Mouse (Mus musculus) hindbrain, embryonic 11.5 days (tissue): Measurements from ENCODE around the gene Ebi3. TPM values are rescaled to one million over a fixed set of nuclear protein-coding genes. Genes with fewer than 3 reads are reported as not detected.

Experiments used
- ATAC-seq: fragments of 200-750 bp; cut with Nextera tagmentation; 2 replicates; pipeline ENCODE4 v1.8.0; 2017; ENCODE audit warnings: mild to moderate bottlenecking, moderate TSS enrichment, moderate library complexity; ENCODE audit not compliant: low FRiP score
- DNase-seq: peaks from one replicate; pipeline ENCODE4 v3.0.0-alpha.2; 2015; ENCODE audit warnings: low spot score
- H3K27ac ChIP-seq: fragments of 300-500 bp; sonication (generic); 2 replicates; pipeline ENCODE4 v1.5.1; 2014; ENCODE audit warnings: mild to moderate bottlenecking, low read depth, low read length
- H3K27me3 ChIP-seq: fragments of 300-500 bp; sonication (generic); 2 replicates; pipeline ENCODE4 v1.6.1; 2014; ENCODE audit warnings: mild to moderate bottlenecking, low read length, moderate library complexity, mixed read lengths; ENCODE audit not compliant: control insufficient read depth, insufficient read depth
- H3K36me3 ChIP-seq: fragments of 300-500 bp; sonication (generic); 2 replicates; pipeline ENCODE4 v1.6.1; 2014; ENCODE audit warnings: mild to moderate bottlenecking, low read length, moderate library complexity, mixed read lengths; ENCODE audit not compliant: control insufficient read depth, insufficient read depth
- H3K4me1 ChIP-seq: fragments of 300-500 bp; sonication (generic); replicated peaks from 2 replicates; pipeline ENCODE4 v1.6.1; 2014; ENCODE audit warnings: low read length, mixed read lengths; ENCODE audit not compliant: control insufficient read depth, insufficient read depth
- H3K4me2 ChIP-seq: fragments of 300-500 bp; sonication (generic); replicated peaks from 2 replicates; pipeline ENCODE4 v1.6.1; 2014; ENCODE audit warnings: mild to moderate bottlenecking, low read depth, low read length
- H3K4me3 ChIP-seq: fragments of 300-500 bp; sonication (generic); 2 replicates; pipeline ENCODE4 v1.5.1; 2014; ENCODE audit warnings: low read depth, low read length
- H3K9ac ChIP-seq: fragments of 300-500 bp; sonication (generic); 2 replicates; pipeline ENCODE4 v1.6.1; 2014; ENCODE audit warnings: low read depth, low read length
- H3K9me3 ChIP-seq: fragments of 300-500 bp; sonication (generic); 2 replicates; pipeline ENCODE4 v1.6.1; 2016; ENCODE audit warnings: low read length; ENCODE audit not compliant: control insufficient read depth
- WGBS: fragments of 180-500 bp; shearing (Covaris S2); extraction: QIAGEN DNeasy Blood & Tissue Kit; methylation state at CpG from one replicate; pipeline ENCODE4 v1.1.7; 2014; 5-methylcytosine and 5-hydroxymethylcytosine counted together
- polyA plus RNA-seq: library from polyadenylated mRNA; unstranded; fragments of >200 nt; fragmentation: Nextera tagmentation; extraction: Ambion mirVana; gene quantifications from 2 replicates; pipeline ENCODE4 v1.2.1, GENCODE M21; 2014

The Ebi3 gene
- polyA plus RNA-seq, 1 experiment from 2014 or later, result 2.2 TPM

GRCm38 (mm10) chr17:56005415-56006061, 53.1 kb downstream of the Ebi3 start, which contains the start of the genes Stap2 and Mpnd:
Stap2 (minus strand) TSS chr17:56005584.
Mpnd (plus strand) TSS chr17:56005711.
- Histone ChIP-seq H3K4me1 (peaks cover 6% of the 10 kb centered on the region; the same call in 1 of the 2 replicates), H3K27me3 (0 out of 2 replicates have a peak, but pooled peaks cover 2% of the 10 kb centered on the region), H3K9ac (no peak within 1 kb of the TSS), H3K4me2 (no peak within 1 kb of the TSS), H3K4me3 (no peak within 1 kb of the TSS), H3K27ac (no peak within 1 kb of the TSS), H3K36me3 (no peaks in the 10 kb centered on the region), H3K9me3 (no peaks in the 10 kb centered on the region)
- no peak for ATAC-seq
- peak; percentile 87 for DNase-seq
- WGBS, result 53% methylated on average over 13 of the region's 13 CpGs

Other genes starting within 250 kb of the Ebi3 start
- gene Pot1b, start 240.0 kb upstream of the Ebi3 start, polyA plus RNA-seq, result 9.3 and 11.3 TPM in 2 replicates
- gene Adgre4, start 202.7 kb upstream of the Ebi3 start, polyA plus RNA-seq, result 0.07 and 0.14 TPM in 2 replicates
- gene Zfp119a, start 73.7 kb upstream of the Ebi3 start, polyA plus RNA-seq, result 10.0 and 12.3 TPM in 2 replicates
- gene Zfp959, start 60.5 kb upstream of the Ebi3 start, polyA plus RNA-seq, result 11.9 and 13.4 TPM in 2 replicates
- gene Zfp119b, start 3.1 kb upstream of the Ebi3 start, polyA plus RNA-seq, result 6.3 and 6.7 TPM in 2 replicates
- gene Yju2, start 6.5 kb downstream of the Ebi3 start, polyA plus RNA-seq, result 21.3 and 22.4 TPM in 2 replicates
- gene Shd, start 17.8 kb downstream of the Ebi3 start, polyA plus RNA-seq, result 95.2 and 102 TPM in 2 replicates
- gene Fsd1, start 33.9 kb downstream of the Ebi3 start, polyA plus RNA-seq, result 65.0 and 66.5 TPM in 2 replicates
- gene Stap2, start 52.9 kb downstream of the Ebi3 start, polyA plus RNA-seq, result 5.1 and 6.3 TPM in 2 replicates
- gene Mpnd, start 53.1 kb downstream of the Ebi3 start, polyA plus RNA-seq, result 141 and 163 TPM in 2 replicates
- gene Sh3gl1, start 84.0 kb downstream of the Ebi3 start, polyA plus RNA-seq, result 112 and 114 TPM in 2 replicates
- 16.1 and 18.9 TPM in 2 replicates for gene Chaf1a, start 87.8 kb downstream of the Ebi3 start, polyA plus RNA-seq
- 50.6 and 51.1 TPM in 2 replicates for gene Ubxn6, start 122.4 kb downstream of the Ebi3 start, polyA plus RNA-seq
- gene Hdgfl2, start 127.0 kb downstream of the Ebi3 start, polyA plus RNA-seq, result 100 and 113 TPM in 2 replicates
- gene Plin4, start 157.2 kb downstream of the Ebi3 start, polyA plus RNA-seq, result 0.07 and 0.09 TPM in 2 replicates
- gene Plin5, start 165.0 kb downstream of the Ebi3 start, polyA plus RNA-seq, result 0.20 and 0.28 TPM in 2 replicates
- gene Lrg1, start 169.4 kb downstream of the Ebi3 start, polyA plus RNA-seq, result 0.21 TPM in 1 of 2 replicates, not detected in the other
- 2.5 and 2.6 TPM in 2 replicates for gene Sema6b, start 187.7 kb downstream of the Ebi3 start, polyA plus RNA-seq
- gene Tnfaip8l1, start 209.8 kb downstream of the Ebi3 start, polyA plus RNA-seq, result 8.5 and 9.9 TPM in 2 replicates
- gene Mydgf, start 231.3 kb downstream of the Ebi3 start, polyA plus RNA-seq, result 62.1 and 62.9 TPM in 2 replicates